Mouse (Mus musculus) gastrocnemius, postnatal 14 days (tissue): Measurements from ENCODE around the gene Gm7138. TPM values are rescaled to one million over a fixed set of nuclear protein-coding genes. Genes with fewer than 3 reads are reported as not detected.
"Not testable (repeated sequence)": the region's sequence is repeated elsewhere in the genome, so short reads cannot be mapped to it uniquely, and the experiment has no call there.

Source experiments
- DNase-seq: peaks from one replicate; pipeline ENCODE4 v3.0.0; 2021; ENCODE audit warnings: mixed read lengths
- intact Hi-C: fragments of 180-260 bp; cut with DNase I; formaldehyde crosslinking; loops from one replicate; pipeline ENCODE4 v1.15.1; 2025; ENCODE audit warnings: low total_unique reads
- total RNA-seq, 2 experiments: library from RNA; stranded (reverse); gene quantifications; 2 replicates each; pipeline ENCODE4 v1.2.3; 2021

Gm7138 gene
- total RNA-seq, 2 experiments from 2014 or later, result not detected

DNA sequence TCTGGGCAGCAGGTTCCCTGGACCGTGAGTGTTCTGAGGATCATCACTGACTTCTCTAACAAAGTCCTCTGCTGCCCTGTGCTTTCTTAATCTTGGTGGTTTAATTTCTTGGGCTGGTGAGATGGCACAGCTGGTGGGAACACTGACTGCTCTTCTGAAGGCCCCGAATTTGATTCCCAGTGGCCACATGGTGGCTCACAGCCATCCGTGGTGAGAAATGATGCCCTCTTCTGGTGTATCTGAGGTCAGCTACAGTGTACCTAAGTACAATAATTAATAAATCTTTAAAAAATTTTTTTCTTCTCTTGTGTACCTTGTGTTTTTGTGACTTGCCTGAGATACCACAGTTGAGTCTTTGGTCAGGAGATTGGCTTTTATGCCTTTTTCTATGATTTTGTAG is 24.4 kb downstream of the Gm7138 start:
- intact Hi-C loops, DNase-seq: not testable (repeated sequence)

DNA sequence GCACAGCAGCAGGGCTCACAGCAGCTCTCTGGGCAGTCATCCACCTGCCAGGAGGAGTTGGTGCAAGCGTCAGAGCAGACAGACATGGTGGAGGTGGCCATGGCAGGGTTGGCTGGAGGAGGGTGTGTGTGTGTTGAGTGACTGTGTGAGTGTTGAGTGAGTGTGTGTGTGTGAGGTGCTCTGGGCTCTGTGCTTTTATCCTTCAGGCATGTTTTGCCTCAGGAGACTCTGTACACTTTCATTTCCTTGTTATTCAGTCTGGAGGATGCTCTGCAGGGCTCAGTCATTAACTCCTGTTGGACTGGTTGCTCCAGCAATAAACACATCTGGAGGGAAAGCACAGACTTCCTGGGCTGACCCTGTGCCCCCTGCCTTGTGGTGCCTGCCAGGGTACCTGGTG is 25.5 kb downstream of the Gm7138 start, which contains the start of gene Gm9736:
TSS of gene Gm9736 (minus strand) at position 101 of the 400 bp plus-strand sequence.
- DNase-seq, intact Hi-C loops: not testable (repeated sequence)

DNA sequence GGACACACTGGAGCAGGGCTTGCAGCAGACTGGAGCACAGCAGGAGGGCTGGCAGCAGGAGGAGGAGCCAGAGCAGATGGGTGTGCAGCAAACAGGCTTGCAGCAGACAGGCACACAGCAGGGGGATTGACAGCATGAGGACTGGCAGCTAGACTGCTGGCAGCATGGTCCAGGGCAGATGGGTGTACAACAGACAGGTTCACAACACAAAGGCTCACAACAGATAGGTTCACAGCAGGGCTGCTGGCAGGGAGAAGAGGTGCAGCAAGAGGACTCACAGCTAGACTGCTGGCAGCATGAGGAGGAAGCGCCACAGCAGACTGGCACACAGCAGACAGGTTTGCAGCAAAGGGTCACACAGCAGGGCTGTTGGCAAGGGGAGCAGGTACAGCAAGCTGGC is 26.1 kb downstream of the Gm7138 start:
- intact Hi-C loops, DNase-seq: not testable (repeated sequence)

DNA sequence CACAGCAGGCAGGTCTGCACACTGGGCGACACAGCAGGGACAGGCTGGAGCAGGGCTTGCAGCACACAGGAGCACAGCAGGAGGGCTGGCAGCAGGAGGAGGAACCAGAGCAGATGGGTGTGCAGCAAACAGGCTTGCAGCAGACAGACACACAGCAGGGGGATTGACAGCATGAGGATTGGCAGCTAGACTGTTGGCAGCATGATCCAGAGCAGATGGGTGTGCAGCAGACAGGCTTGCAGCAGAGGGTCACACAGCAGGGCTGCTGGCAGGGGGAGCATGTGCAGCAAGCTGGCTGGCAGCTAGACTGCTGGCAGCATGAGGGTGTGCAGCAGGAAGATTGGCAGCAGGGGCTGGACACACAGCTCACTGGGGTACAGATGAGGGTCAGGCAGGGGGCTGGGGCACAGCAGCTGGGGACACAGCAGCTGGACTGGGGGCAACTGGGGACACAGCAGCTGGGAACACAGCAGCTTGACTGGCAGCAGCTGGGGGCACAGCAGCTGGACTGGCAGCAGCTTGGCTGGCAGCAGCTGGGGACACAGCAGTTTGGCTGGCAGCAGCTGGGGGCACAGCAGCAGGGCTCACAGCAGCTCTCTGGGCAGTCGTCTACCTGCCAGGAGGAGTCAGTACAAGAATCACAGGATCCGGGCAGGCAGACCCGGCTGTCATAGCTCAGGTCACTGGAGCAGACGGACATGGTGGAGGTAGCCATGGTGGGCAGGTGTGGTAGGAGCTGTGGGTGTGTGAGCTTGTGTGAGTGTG is 34.6 kb downstream of the Gm7138 start, which contains the start of gene Gm18596:
TSS of gene Gm18596 (minus strand) at position 715 of the 765 bp plus-strand sequence.
- intact Hi-C loops, DNase-seq: not testable (repeated sequence)

- intact Hi-C loops, result no loop called here
- no peak for DNase-seq
Measured at GRCm38 (mm10) chr10:77738929-77739328, 37.8 kb downstream of the Gm7138 start.

DNA sequence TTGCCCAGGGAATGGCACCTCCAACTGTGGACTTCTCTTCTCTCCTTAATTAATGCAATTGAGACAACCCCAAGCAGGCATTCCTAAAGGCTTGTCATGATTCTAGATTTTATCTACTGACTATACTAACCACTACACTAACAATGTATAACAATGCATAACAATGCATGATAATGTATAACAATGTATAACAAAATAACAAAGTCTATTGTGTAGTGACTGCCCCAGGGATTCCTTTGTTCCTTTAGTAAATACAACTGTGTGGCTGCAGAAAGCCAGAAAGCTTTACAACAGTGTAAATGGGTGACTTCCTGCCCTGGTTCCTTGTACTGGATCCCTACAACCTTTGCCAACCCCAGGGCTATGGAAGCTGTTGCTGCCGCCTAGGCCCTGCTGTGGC is 40.8 kb downstream of the Gm7138 start:
- no peak for DNase-seq
- intact Hi-C loops, result no loop called here

GRCm38 (mm10) chr10:77729241-77729640 is 47.5 kb downstream of the Gm7138 start:
- DNase-seq, result no peak

DNA sequence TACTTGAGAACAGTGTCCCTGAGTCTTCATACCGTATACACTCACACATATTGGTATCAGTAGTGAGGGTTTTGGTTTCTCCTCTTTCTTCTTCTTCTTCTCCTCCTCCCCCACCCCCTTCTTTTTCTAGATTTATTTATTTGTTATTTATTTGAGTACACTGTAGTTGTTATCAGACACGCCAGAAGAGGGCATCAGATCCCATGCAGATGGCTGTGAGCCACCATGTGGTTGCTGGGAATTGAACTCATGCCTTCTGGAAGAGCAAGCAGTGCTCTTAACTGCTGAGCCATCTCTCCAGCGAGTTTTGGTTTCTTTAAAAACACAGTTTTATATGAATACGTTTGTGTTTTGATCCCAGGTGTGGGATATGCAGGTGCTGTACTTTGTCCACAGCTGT is 48.5 kb downstream of the Gm7138 start:
- intact Hi-C loops, result no loop called here
- no peak for DNase-seq

More at GRCm38 (mm10) chr10:77729241-77729640, 47.5 kb downstream of the Gm7138 start:
- intact Hi-C loops, result no loop called here

Other genes starting within 250 kb of the Gm7138 start
- 1 to 10 TPM; 1.8 to 2.1 TPM for gene Itgb2, start 246.7 kb downstream of the Gm7138 start, total RNA-seq
- gene Pttg1ip, start 195.2 kb downstream of the Gm7138 start, total RNA-seq, result 10 to 100 TPM; 47.4 to 51.8 TPM
- gene Sumo3, start 170.8 kb downstream of the Gm7138 start, total RNA-seq, result 10 to 100 TPM; 41.9 to 46.5 TPM
- 10 to 100 TPM in 1 of 2 experiments, 1 to 10 TPM in 1; 5.8 to 10.3 TPM for gene Gm49325, start 170.7 kb downstream of the Gm7138 start, total RNA-seq
- gene Ube2g2, start 154.7 kb downstream of the Gm7138 start, total RNA-seq, result 10 to 100 TPM; 79.8 to 84.4 TPM
- not detected for gene Tspear, start 90.4 kb downstream of the Gm7138 start, total RNA-seq
- not detected for gene Gm19402, start 86.2 kb downstream of the Gm7138 start, total RNA-seq
- gene Gm9508, start 79.7 kb downstream of the Gm7138 start, total RNA-seq, result not detected
- gene Gm10272, start 70.3 kb downstream of the Gm7138 start, total RNA-seq, result not detected
- gene Gm10024, start 65.5 kb downstream of the Gm7138 start, total RNA-seq, result not detected
- not detected for gene Gm10142, start 61.1 kb downstream of the Gm7138 start, total RNA-seq
- not detected for gene Krtap12-1, start 56.3 kb downstream of the Gm7138 start, total RNA-seq
- gene Gm10100, start 50.5 kb downstream of the Gm7138 start, total RNA-seq, result not detected
- gene Gm18596, start 34.3 kb downstream of the Gm7138 start, total RNA-seq, result not detected
- gene Gm9736, start 25.6 kb downstream of the Gm7138 start, total RNA-seq, result not detected
- not detected for gene Gm3233, start 17.3 kb downstream of the Gm7138 start, total RNA-seq
- gene Gm3238, start 5.6 kb downstream of the Gm7138 start, total RNA-seq, result not detected
- gene Gm3250, start 5.6 kb upstream of the Gm7138 start, total RNA-seq, result not detected
- not detected for gene Gm7137, start 11.3 kb upstream of the Gm7138 start, total RNA-seq
- not detected for gene Gm9639, start 18.1 kb upstream of the Gm7138 start, total RNA-seq
- not detected for gene Gm19668, start 22.2 kb upstream of the Gm7138 start, total RNA-seq
- not detected for gene Gm9507, start 34.9 kb upstream of the Gm7138 start, total RNA-seq
- not detected for gene Gm2696, start 37.7 kb upstream of the Gm7138 start, total RNA-seq
- gene Krtap10-4, start 50.2 kb upstream of the Gm7138 start, total RNA-seq, result not detected
- gene Krtap10-10, start 59.0 kb upstream of the Gm7138 start, total RNA-seq, result not detected
- not detected for gene Gm36176, start 69.9 kb upstream of the Gm7138 start, total RNA-seq
- not detected for gene Gm10318, start 75.9 kb upstream of the Gm7138 start, total RNA-seq
- not detected for gene Gm3285, start 85.0 kb upstream of the Gm7138 start, total RNA-seq
- under 1 TPM; 0.33 to 0.41 TPM for gene Lrrc3, start 125.6 kb upstream of the Gm7138 start, total RNA-seq
- under 1 TPM; 0.04 to 0.33 TPM for gene Trpm2, start 193.6 kb upstream of the Gm7138 start, total RNA-seq
- gene 1810043G02Rik, start 201.6 kb upstream of the Gm7138 start, total RNA-seq, result 1 to 10 TPM; 3.7 to 4.6 TPM
- gene Pfkl, start 233.1 kb upstream of the Gm7138 start, total RNA-seq, result 1 to 10 TPM; 9.0 to 9.3 TPM